Mouse (Mus musculus): ENCODE measurements around the gene Gm17535. TPM values are rescaled to one million over a fixed set of nuclear protein-coding genes. Genes with fewer than 3 reads are reported as not detected.

Gm17535 gene
- polyA plus RNA-seq (2012; rRNA removed) = not detected in 2 replicates

GRCm38 (mm10) chr9:3034299-3034698 lies at the start of gene Gm17535:
Gene Gm17535, plus strand, starts transcription at chr9:3034599.

GRCm38 (mm10) chr9:3000445-3000972 lies 33.9 kb upstream of the Gm17535 start, which contains the start of gene Gm10722:
Gene Gm10722, plus strand, starts transcription at chr9:3000922.

GRCm38 (mm10) chr9:3002794-3003396 lies 31.5 kb upstream of the Gm17535 start, which contains the start of gene Gm11168:
Gene Gm11168, plus strand, starts transcription at chr9:3003346.

GRCm38 (mm10) chr9:3012733-3013279 lies 21.6 kb upstream of the Gm17535 start, which contains the start of gene Gm10721:
Gene Gm10721, plus strand, starts transcription at chr9:3013140.

GRCm38 (mm10) chr9:3015354-3015753 lies 19.0 kb upstream of the Gm17535 start, which contains the start of gene Gm10720:
Gene Gm10720, plus strand, starts transcription at chr9:3015654.

GRCm38 (mm10) chr9:3017108-3017507 lies 17.3 kb upstream of the Gm17535 start, which contains the start of gene Gm10719:
Gene Gm10719, plus strand, starts transcription at chr9:3017408.

GRCm38 (mm10) chr9:3023312-3023984 lies 11.0 kb upstream of the Gm17535 start, which contains the start of gene Gm10718:
Gene Gm10718, plus strand, starts transcription at chr9:3023547.

GRCm38 (mm10) chr9:3024912-3025467 lies 9.4 kb upstream of the Gm17535 start, which contains the start of gene Gm10717:
Gene Gm10717, plus strand, starts transcription at chr9:3025417.

GRCm38 (mm10) chr9:3036577-3036976 lies 2.2 kb downstream of the Gm17535 start, which contains the start of gene Gm10715:
Gene Gm10715, plus strand, starts transcription at chr9:3036877.

Other genes starting within 250 kb of the Gm17535 start
- not detected in 2 replicates for gene Gm10722, start 33.7 kb upstream of the Gm17535 start, polyA plus RNA-seq (2012; rRNA removed)
- gene Gm11168, start 31.3 kb upstream of the Gm17535 start, polyA plus RNA-seq (2012; rRNA removed) = not detected in 2 replicates
- gene Gm10721, start 21.5 kb upstream of the Gm17535 start, polyA plus RNA-seq (2012; rRNA removed) = 0.22 TPM in 1 of 2 replicates, not detected in the other
- gene Gm10720, start 18.9 kb upstream of the Gm17535 start, polyA plus RNA-seq (2012; rRNA removed) = not detected in 2 replicates
- 0.25 and 0.35 TPM in 2 replicates for gene Gm10719, start 17.2 kb upstream of the Gm17535 start, polyA plus RNA-seq (2012; rRNA removed)
- gene Gm10718, start 11.1 kb upstream of the Gm17535 start, polyA plus RNA-seq (2012; rRNA removed) = 0.38 and 0.44 TPM in 2 replicates
- 0.11 TPM in 1 of 2 replicates, not detected in the other for gene Gm10717, start 9.2 kb upstream of the Gm17535 start, polyA plus RNA-seq (2012; rRNA removed)
- not detected in 2 replicates for gene Gm10715, start 2.3 kb downstream of the Gm17535 start, polyA plus RNA-seq (2012; rRNA removed)